ENCODE assay signal across 27 mouse cellular contexts in genomic region chr10:18175087-18175486, GRCm38 (mm10). TPM values are rescaled to one million over a fixed set of nuclear protein-coding genes. Genes with fewer than 3 reads are reported as not detected.
"Had no signal": no experiment of that assay in that cellular context is flagged by ENCODE, and none has a peak within 500 bp of the region (broad histone marks: within the 10 kb centered on the region; RNA-seq: fewer than 3 reads in every experiment).

No protein-coding gene starts in this region.

- ATAC-seq: hindbrain, embryonic 16.5 days; inflammation-experienced regulatory T-cells, adult 6 months; intestine, embryonic 15.5 days; intestine, postnatal 0 days had no signal

- H3K36me3 ChIP-seq: heart, embryonic 10.5 days; heart, embryonic 12.5 days; hindbrain, embryonic 10.5 days; hindbrain, embryonic 12.5 days; intestine, embryonic 15.5 days; kidney, embryonic 15.5 days; limb, embryonic 10.5 days; limb, embryonic 12.5 days had no signal

- H3K27me3 ChIP-seq: heart, embryonic 12.5 days; hindbrain, embryonic 12.5 days; intestine, embryonic 15.5 days; kidney, embryonic 15.5 days; limb, embryonic 12.5 days had no signal

- H3K27ac ChIP-seq: heart, embryonic 10.5 days; hindbrain, embryonic 10.5 days; hindbrain, embryonic 12.5 days; hindbrain, embryonic 14.5 days; intestine, embryonic 15.5 days; kidney, embryonic 15.5 days; layer of hippocampus, adult 2 months; left cerebral cortex, adult 2 months; limb, embryonic 10.5 days; limb, embryonic 12.5 days had no signal

- H3K4me3 ChIP-seq: heart, embryonic 10.5 days; heart, embryonic 12.5 days; hindbrain, embryonic 10.5 days; hindbrain, embryonic 12.5 days; intestine, embryonic 15.5 days; kidney, embryonic 15.5 days; layer of hippocampus, adult 2 months; left cerebral cortex, adult 2 months; limb, embryonic 10.5 days; limb, embryonic 12.5 days had no signal

- H3K4me1 ChIP-seq: heart, embryonic 10.5 days; heart, embryonic 12.5 days; hindbrain, embryonic 10.5 days; hindbrain, embryonic 12.5 days; intestine, embryonic 15.5 days; kidney, embryonic 15.5 days; limb, embryonic 10.5 days; limb, embryonic 12.5 days had no signal

- H3K9ac ChIP-seq: heart, embryonic 12.5 days; hindbrain, embryonic 12.5 days; hindbrain, embryonic 14.5 days; intestine, embryonic 15.5 days; kidney, embryonic 15.5 days; limb, embryonic 12.5 days had no signal

- H3K4me2 ChIP-seq: heart, embryonic 12.5 days; hindbrain, embryonic 12.5 days; hindbrain, embryonic 14.5 days; intestine, embryonic 15.5 days; kidney, embryonic 15.5 days; limb, embryonic 12.5 days had no signal

- DNase-seq: gastrocnemius, postnatal 14 days; gastrocnemius, postnatal 36 days; heart, adult 18-20 months; heart, postnatal 10 days; heart, postnatal 4 days; kidney, adult 18-20 months; kidney, adult 9 months; kidney, postnatal 10 days; kidney, postnatal 25 days; kidney, postnatal 4 days; liver had no signal

- H3K9me3 ChIP-seq: heart, embryonic 10.5 days; heart, embryonic 12.5 days; hindbrain, embryonic 10.5 days; hindbrain, embryonic 12.5 days; intestine, embryonic 15.5 days; kidney, embryonic 15.5 days; limb, embryonic 10.5 days; limb, embryonic 12.5 days had no signal

RNA-seq across cellular contexts. Expression of gene Ect2l, which starts 35.6 kb away (rescaled TPM):
- total RNA-seq: heart, adult 8-10 months; heart, postnatal 10 days; heart, postnatal 25 days; heart, postnatal 4 days had no signal
